Mouse (Mus musculus) cerebellum, adult 2 months (tissue): ENCODE data around the gene Anp32a.

Experiments
- CTCF ChIP-seq: fragments of 200-500 bp; IDR thresholded peaks from 2 replicates; pipeline ENCODE4 v1.5.1; 2011; ENCODE audit warnings: low read depth, mild to moderate bottlenecking, control low read depth, low read length, moderate library complexity, borderline replicate concordance; ENCODE audit not compliant: insufficient read depth
- POLR2A ChIP-seq: fragments of 200-500 bp; IDR thresholded peaks from 2 replicates; pipeline ENCODE4 v1.6.1; 2011; ENCODE audit warnings: low read length, control low read depth, borderline replicate concordance; ENCODE audit not compliant: insufficient read depth

DNA sequence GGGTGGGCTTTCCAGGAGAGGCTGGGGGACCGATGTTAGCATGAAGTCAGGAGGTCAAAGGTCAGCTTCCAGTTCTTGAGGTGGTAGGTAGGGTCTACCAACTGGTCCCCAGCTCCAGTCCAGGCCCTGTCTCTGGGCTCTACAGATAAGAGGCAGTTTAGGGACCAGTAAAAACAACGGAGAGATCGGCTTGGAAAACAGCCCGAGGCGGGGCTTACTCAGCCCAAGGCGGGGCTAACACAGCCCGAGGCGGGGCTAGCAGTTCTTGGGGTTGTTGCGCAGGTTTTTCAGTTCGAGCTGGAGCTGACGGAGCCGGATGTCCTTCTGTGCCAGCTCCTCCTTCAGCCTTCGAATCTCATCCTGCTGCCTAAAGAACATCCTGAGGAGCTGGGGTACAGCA is 79.9 kb downstream of the Anp32a start:
- TF ChIP-seq CTCF (no peak), POLR2A (peak; percentile 42; the same call in 1 of the 2 replicates)
